Mouse (Mus musculus): ENCODE measurements around the gene Mpp3. TPM values are rescaled to one million over a fixed set of nuclear protein-coding genes. Genes with fewer than 3 reads are reported as not detected.
A peak's percentile ranks its signal among the peaks of the same experiment; 100 is the strongest.

Mpp3 gene
- total and polyA plus RNA-seq, 3 experiments: 7.8 to 13.5 (median 12.1) TPM

DNA sequence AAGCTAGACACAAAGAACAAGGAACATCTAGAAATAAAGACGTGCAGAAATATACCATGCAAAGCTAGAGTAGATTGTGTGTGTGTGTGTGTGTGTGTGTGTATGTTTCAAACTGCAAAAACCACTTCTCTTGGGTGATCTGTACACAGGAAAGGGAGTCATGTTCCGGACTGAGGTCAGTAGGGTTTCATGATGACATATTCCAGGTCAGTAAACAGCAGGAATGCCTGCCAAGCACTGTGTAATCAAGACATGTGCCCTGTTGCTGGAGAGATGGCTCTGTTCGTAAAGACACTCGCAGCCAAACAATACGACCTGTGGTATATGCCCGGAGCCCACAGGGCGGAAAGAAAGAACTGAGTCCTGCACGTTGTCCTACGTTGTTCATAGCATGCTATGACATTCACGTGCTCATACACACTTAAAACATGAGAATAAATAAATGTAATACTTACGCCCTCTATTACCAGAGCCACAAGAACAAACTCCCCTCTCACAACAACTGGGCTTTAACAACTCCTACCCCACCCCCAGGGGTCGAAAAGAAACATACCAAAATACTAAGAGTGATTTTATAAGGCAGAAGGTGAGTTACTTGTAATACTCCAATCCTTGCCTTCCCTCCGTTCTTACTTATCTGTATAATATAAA lies 11.4 kb upstream of the Mpp3 start:
- no peak for DNase-seq

DNA sequence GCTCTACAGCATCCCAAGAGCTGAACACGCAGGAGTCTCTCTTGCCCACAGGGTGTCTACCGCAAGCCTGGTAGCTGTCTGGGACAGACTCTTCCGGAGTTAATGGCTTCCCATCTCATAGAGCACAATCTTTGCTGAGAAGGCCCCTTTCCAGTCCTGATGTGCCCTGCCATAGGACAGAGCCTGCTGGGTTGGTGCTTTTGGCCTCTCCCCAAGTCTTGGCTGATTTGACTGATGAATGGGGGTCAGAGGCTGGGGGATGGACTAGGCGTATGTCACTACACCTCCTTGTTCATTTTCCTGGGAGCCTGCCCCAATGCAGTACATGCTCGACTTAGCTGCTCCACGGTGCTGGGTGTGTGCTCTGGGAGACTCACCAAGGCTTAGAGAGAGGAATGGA lies 9.5 kb upstream of the Mpp3 start:
- DNase-seq: no peak

DNA sequence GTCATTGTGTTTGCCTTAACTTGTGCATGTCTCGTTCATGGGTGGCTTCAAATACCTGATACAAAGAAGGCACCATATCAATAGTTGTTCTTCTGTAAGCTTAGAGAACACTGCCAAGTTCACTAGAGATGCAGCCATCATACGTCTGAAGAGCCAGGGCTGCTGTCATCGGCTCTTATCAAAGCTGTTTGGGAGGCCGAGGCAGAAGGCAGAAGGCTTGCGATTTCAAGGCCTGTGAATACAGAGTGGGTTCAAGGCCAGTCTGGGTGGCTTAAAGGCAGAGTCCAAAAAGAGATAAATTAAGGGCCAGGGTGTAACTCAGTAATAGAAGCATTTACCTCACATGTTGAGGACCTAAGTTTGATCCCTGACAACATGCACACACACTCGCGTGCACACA lies 8.1 kb upstream of the Mpp3 start:
- DNase-seq: no peak

DNA sequence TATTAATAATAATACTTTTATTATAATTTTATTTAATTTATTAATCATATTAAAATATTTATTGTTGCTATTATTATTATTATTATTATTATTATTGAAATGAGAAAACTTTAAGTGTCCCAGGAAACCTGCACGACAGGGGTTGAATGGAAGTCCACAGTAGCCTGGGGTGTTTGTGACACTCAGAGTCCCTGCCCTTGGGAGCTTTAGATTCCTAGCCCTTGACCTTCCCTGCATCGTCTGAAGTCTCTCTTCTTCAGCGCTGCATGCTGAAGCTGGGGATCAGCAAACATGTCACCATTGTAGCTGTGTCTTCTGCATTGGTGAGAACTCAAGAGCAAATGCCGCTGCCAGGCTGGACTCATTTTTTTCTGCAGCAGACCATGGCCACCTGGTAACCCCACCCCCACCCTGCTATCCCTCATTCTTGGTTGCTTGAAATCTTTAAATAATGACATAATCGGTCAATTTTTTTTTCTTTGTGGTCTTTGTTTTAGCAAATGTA lies 7.2 kb upstream of the Mpp3 start:
- no peak for DNase-seq

GRCm38 (mm10) chr11:102034887-102035286 lies 6.6 kb upstream of the Mpp3 start:
- no peak for DNase-seq

DNA sequence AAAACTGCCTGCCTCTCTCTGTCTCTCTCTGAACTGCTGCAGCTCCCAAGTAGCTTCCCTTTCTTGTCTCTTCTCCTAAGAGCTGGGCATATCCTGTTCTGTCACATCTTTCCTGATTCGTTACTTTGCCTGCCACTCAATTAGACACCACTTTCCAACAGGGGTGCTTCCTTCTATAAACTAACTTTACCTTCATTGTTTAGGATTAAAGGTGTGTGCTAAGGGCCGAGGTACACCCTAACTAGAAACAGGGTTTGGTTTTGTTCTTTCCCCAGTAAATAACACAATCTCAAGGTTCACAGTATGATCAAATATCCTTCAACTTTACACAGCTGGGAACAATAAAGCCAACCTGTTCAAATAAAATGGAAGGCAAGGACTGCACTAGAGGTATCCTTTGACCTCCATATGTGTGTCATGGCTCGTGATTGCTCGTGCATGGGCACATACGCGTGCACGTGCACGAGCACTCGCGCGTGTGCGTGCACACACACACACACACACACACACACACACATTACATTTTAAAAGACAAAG lies 4.9 kb upstream of the Mpp3 start:
- no peak for DNase-seq

DNA sequence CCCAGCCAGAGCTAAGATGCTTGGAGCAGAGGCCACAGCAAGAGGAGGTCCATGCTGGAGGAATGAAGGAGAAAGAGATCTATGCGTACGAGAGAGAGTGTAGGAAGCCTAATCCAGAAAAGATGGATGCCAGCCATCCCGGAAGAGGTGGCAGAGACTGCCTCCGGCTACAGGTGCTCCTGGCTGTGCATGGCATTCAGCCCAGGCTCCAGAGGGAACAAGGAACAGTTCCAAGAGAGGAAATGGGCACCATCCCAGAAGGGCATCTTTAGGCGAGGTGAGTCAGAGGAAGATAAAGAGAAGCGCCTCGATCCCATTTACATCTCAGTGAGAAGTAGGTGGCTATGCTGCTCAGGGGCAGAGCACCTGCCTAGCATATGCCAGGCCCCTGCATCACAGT lies 2.9 kb upstream of the Mpp3 start:
- no peak for DNase-seq

- no peak for DNase-seq
These were observed 1.7 kb upstream of the Mpp3 start for GRCm38 (mm10) chr11:102029966-102030365.

- DNase-seq: no peak
These were observed 1.0 kb upstream of the Mpp3 start for GRCm38 (mm10) chr11:102029304-102029703.

DNA sequence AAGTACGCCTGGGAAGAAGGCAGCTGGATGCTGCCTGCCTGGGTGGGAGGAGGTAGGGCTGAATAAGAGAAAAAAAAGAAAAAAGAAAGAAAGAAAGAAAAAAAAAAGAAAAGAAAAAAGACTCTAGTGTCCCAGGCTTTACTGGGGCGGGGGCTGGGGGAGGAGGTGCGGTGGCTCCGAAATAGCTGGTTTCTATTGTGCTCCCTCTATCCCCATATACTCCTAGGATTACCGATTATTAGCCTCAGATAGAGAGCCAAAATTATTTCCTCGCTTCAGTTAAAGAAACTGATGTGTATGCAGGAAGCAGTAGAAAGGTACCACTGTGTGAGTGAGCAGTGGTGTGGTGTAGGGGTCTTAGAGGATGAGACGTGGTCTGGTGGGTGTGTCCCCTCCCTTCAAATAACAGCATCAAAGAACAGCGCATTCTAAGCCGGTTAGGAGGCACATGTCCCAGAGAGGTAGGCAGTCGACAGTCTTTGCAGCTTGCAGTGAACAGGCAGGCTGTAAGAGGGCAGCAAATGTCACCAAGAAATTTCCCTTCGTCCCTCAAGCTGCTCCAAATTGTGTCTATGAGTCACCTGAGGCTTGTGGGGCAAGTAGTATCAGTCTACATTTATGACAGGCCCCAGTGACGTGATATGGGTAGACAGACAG lies 772 bp downstream of the Mpp3 start:
- peak; percentile 51 for DNase-seq

DNA sequence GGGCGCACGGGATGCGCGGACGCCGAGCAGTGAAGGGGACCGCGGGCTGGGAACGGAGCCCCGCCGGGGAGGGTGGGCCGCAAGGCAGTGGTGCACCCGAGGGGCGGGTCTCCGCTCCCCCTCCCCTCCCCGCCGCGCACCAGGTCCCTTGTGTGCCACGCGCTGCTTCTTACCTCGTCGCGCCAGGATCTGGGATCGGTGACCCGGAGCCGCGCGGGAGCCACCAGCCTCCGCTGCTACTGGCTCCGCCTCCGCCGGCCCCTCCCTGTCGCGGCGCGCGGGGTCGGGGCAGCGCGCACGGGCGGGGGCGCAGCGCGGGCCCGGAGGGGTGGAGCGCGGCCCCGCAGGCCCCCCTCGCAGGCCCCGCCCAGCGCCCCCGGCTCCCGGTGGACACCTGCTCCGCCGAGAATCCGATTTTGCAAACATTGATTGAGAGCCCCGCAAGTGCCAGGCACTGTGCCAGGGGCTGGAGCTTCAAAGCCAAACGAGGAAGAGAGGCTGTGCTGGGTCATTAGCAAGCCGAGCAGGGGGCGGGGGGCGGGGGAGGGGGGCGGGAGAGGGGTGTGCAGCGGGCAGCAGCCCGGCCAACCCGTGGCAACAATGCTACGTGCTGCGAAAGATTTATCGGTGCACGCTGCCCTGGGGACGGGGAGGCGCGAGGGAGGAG lies 1.4 kb downstream of the Mpp3 start:
- DNase-seq: peak; percentile 87

GRCm38 (mm10) chr11:102025991-102026660 lies 2.1 kb downstream of the Mpp3 start:
- DNase-seq: peak; percentile 45

GRCm38 (mm10) chr11:102025354-102025753 lies 2.9 kb downstream of the Mpp3 start:
- DNase-seq: no peak

- DNase-seq: no peak
These were observed 3.4 kb downstream of the Mpp3 start for GRCm38 (mm10) chr11:102024875-102025274.

GRCm38 (mm10) chr11:102024084-102024758 lies 4.0 kb downstream of the Mpp3 start:
- DNase-seq: no peak

DNA sequence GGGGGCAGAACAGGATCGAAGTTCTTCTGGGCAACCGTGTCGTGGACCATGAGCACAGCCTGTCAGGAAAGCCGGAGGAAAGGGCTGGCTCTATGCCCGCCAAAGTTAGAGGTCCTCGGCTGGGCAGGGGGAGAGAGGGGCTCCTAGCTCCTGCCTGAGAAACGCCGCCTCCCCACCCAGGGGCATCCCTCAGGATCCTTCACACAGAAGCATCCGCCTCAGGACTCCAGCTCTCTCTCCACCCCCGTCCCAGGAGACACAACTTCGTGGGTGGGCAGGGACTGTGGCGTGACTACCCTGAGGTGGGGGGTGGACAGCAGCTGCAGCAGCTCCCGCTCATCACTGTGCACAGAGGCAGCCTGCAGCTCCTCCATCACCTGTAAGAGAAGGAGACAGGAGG lies 4.9 kb downstream of the Mpp3 start:
- no peak for DNase-seq

DNA sequence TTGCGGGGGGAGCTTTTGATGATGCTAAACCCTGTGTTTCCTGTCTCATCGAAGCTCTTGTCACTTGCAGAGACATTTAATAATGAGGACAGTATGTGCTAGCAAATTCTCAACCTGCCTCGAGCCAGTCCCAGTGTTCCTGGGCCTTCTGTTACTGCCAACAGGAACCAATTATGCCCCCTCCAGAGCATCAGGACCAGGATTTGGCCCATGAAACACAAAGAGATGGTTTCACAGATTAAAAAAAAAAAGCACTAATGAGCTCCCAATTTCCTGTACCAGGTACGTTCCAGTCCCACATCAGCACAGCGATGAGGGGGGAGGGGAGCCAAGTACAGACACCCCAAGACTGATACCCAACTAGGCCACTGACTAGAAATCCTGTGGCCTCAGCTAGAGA lies 7.1 kb downstream of the Mpp3 start:
- no peak for DNase-seq

DNA sequence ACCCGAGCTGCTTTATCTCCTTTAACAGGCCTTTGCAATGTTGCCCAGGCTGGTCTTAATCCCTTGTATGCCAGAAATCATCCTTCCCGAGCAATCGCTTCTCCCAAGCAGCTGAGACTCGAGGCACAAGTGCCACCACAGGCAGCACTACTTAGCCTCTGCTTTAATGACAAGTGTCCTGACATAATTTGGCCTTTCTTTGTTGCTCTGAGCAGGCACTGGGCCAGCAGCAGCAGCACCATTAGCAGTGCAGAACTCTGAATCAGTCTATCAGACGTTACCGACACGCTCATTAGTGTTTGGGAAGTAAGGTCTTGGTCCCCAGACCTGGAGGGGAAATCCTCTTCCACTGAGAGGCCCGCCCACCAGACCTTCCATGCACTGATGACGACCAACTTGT lies 8.5 kb downstream of the Mpp3 start:
- DNase-seq: no peak

DNA sequence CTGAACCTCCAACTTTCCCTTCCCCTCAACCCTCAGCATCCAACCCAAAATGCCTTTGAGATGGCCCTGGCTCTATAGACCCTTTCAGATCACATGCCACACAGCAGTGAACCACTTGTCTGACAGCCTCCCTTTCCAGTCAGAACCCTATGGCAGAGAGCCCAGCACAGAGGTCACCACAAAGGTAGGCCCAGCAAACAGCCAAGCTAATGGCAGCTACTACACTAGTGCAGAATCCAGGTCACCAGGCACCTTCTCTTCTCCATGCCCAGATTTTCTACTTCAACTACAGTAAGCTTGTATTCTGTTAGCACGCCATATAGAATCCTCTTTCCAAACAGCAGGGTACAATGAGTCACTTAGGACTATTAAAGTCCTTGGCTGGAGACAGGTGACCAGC lies 12.1 kb downstream of the Mpp3 start:
- DNase-seq: no peak

- DNase-seq: no peak
These were observed 12.8 kb downstream of the Mpp3 start for GRCm38 (mm10) chr11:102015472-102015871.

- DNase-seq: no peak
These were observed 15.1 kb downstream of the Mpp3 start for GRCm38 (mm10) chr11:102013201-102013600.

DNA sequence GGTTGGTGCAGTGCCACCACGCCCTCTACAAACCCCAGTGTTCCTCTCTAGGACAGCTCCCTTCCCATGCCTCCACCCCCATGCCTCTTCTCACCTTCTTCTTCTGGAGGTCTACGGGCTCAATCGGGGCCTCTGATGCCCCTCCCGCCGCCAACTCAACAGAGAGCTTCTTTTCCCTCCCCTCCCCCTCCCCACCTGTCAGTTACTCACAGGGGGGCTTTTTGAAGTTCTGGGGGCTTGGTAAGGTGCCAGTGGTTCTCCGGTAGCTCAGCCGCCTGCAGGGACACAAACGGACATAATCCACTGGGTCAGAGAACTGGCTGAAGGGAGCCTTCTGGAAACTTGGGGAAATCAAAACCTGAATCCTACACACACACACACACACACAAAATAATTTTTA lies 16.8 kb downstream of the Mpp3 start:
- no peak for DNase-seq

Measured in adrenal gland, adult 2 months (tissue).